Mouse (Mus musculus) embryonic fibroblast, embryonic 13.5 days (primary cell): ENCODE measurements around the gene Dnajb2.

Experiments used
- CTCF ChIP-seq: IDR thresholded peaks from 2 replicates; pipeline ENCODE4 v1.5.1; 2011; ENCODE audit warnings: mild to moderate bottlenecking, control low read depth, low read length, moderate library complexity, borderline replicate concordance; ENCODE audit not compliant: insufficient read depth
- POLR2A ChIP-seq: IDR thresholded peaks from 2 replicates; pipeline ENCODE4 v1.6.1; 2011; ENCODE audit warnings: low read depth, mild to moderate bottlenecking, control low read depth, low read length, moderate library complexity

DNA sequence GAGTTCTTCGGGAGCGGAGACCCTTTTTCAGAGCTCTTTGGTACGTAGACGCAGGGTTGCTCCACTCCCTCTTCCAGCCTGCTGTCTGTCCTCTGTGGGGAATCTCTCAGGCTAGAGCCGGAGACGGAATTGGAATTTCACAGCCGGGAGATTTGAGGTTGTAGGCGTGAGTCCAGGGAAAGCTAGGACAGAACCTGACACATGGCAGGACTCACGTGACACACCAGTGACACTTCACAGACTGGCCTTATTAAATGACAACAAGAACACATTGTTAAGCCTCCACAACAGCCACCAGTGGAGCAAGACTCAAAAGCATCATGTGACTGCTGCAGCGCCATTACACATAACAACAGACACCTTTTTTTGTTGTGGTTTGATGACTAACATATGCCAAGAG is 3.4 kb downstream of the Dnajb2 start:
- TF ChIP-seq CTCF (no peak), POLR2A (no peak)
